Comparison of ENCODE assay signal across 9 mouse cellular contexts in genomic region chr11:57474296-57474941, GRCm38 (mm10). TPM values are rescaled to one million over a fixed set of nuclear protein-coding genes. Genes with fewer than 3 reads are reported as not detected.
DNase-seq lines count a peak whose midpoint lies in the region; TF ChIP-seq lines count a peak whose summit lies in the region.
"Had no signal": no experiment of that assay in that cellular context is flagged by ENCODE, and none has a peak within 500 bp of the region (broad histone marks: within the 10 kb centered on the region; RNA-seq: fewer than 3 reads in every experiment).

No protein-coding gene starts in this region.

- H3K27ac ChIP-seq in layer of hippocampus, adult 2 months: peak overlapping the region; percentile 51; the same call in 1 of the 2 replicates
- H3K27ac ChIP-seq: neural tube, embryonic 12.5 days had no signal

- no peak for TF ChIP-seq CTCF in layer of hippocampus, adult 2 months (conservative IDR thresholded peaks at IDR 0.05)

- no peak overlapping the region for H3K4me3 ChIP-seq in layer of hippocampus, adult 2 months
- H3K4me3 ChIP-seq: neural tube, embryonic 12.5 days had no signal

- peak; percentile 24 for DNase-seq in embryo, embryonic 10 days (ENCODE audit: low spot score)
- DNase-seq in embryo, embryonic 9.5 days (ENCODE audit: extremely low spot score): no peak
- peak; percentile 34 for DNase-seq in NIH3T3 (ENCODE audit: low read depth)
- DNase-seq in layer of hippocampus, adult 2 months (ENCODE audit: low spot score in 2 of 2): peak; percentile 41 to 55
- peak; percentile 19 for DNase-seq in mesoderm, embryonic 11.5 days (ENCODE audit: low read depth, low spot score)
- DNase-seq in ovary, postnatal 10 days (ENCODE audit: low spot score): no peak
- DNase-seq in gastrocnemius, postnatal 36 days: no peak
- DNase-seq in adrenal gland, adult 2 months: no peak

- intact Hi-C loops in gastrocnemius, postnatal 36 days (cut with DNase I): loop anchor here (5.0 kb wide), 1 partner anchor 303 kb away; no protein-coding TSS in a partner anchor

RNA-seq across cellular contexts. Expression of gene Fam114a2, which starts 44.0 kb away (rescaled TPM):
- total RNA-seq in layer of hippocampus, adult 2 months (2021): 10 to 100 TPM; 41.1 to 42.4 TPM
- 10 to 100 TPM; 45.6 to 48.0 TPM for total RNA-seq in gastrocnemius, postnatal 36 days (2021)
- 10 to 100 TPM; 62.1 to 66.5 TPM for total RNA-seq in adrenal gland, adult 2 months (2021)
- polyA plus RNA-seq in adrenal gland, adult 2 months (2012; rRNA removed): 18.1 and 22.7 TPM in 2 replicates

RNA-seq across cellular contexts. Expression of gene Mfap3, which starts 44.0 kb away (rescaled TPM):
- total RNA-seq in layer of hippocampus, adult 2 months (2021): 10 to 100 TPM; 26.8 to 34.9 TPM
- total RNA-seq in gastrocnemius, postnatal 36 days (2021): 1 to 10 TPM; 6.0 to 7.3 TPM
- 10 to 100 TPM; 22.3 to 26.3 TPM for total RNA-seq in adrenal gland, adult 2 months (2021)
- polyA plus RNA-seq in adrenal gland, adult 2 months (2012; rRNA removed): 5.0 and 6.7 TPM in 2 replicates

Comparison
In these comparisons a context has a peak if more than half of its experiments do, and no peak if none do; other contexts are left out.
1. DNase-seq: peak in embryo, embryonic 10 days (single experiment), NIH3T3 (single experiment), layer of hippocampus, adult 2 months (2 of 2) and mesoderm, embryonic 11.5 days (single experiment); none in embryo, embryonic 9.5 days (single experiment), ovary, postnatal 10 days (single experiment), gastrocnemius, postnatal 36 days (0 of 2) and adrenal gland, adult 2 months (single experiment).